Mouse (Mus musculus): ENCODE data around the gene Ttc30a1.
A peak's percentile ranks its signal among the peaks of the same experiment; 100 is the strongest.
"Not testable (repeated sequence)": the region's sequence is repeated elsewhere in the genome, so short reads cannot be mapped to it uniquely, and the experiment has no call there.

GRCm38 (mm10) chr2:75981440-75982081 is at the start of gene Ttc30a1:
- TF ChIP-seq CTCF (IDR thresholded peaks at IDR 0.05; ENCODE audit: low read depth): not testable (repeated sequence)
- TF ChIP-seq EP300 (IDR thresholded peaks at IDR 0.05; ENCODE audit: low read depth): peak; percentile 73; the same call in 1 of the 2 replicates

Measured in liver, postnatal 0 days (tissue).